Mouse (Mus musculus) ovary, adult 18-20 months (tissue): Measurements from ENCODE around the gene Poc1b.

ENCODE experiments used
- DNase-seq: peaks from one replicate; pipeline ENCODE4 v3.0.0; 2022; ENCODE audit warnings: low spot score, mixed read lengths

The Poc1b gene

GRCm38 (mm10) chr10:99115471-99116236 lies 8.8 kb downstream of the Poc1b start:
- no peak for DNase-seq

DNA sequence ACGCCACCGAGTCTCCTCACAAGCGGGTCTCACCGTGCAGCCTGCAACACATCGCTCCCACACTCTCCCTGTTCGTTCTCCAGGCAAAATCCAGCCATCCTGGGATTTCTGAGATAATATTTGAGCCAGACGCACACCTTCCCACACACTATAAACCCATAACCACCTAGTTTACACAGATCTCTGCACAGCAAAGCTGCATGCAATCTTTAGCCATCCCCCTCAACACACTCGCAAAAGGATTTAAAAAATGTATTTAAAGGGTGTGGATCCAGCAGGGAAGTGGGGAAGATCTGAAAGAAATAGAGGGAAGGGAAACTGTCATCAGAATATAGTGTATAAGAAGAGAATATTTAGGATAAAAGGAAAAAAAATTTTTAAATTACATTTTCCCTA lies 9.4 kb downstream of the Poc1b start:
- no peak for DNase-seq

- DNase-seq: no peak
Measured at GRCm38 (mm10) chr10:99116650-99117615, 10.1 kb downstream of the Poc1b start.

DNA sequence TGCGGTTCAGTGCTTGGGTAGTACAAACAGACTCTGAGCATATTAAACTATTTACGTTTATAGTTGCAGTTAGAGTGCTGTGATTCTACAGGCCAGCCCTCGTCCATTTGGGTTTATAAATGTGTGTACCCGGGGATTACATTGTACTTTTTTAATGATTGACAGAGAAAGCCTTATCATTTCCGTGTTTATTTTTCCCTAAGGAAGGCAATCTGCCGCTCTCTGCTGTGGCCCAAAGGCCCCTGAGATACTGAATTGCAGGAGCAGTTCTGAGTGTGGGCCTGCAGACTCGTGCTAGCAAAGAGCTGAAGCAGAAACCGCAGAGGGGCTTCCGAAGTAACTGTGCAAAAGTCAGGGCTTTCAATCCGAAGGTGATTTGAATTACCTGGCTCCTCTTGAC lies 11.0 kb downstream of the Poc1b start:
- DNase-seq: no peak

DNA sequence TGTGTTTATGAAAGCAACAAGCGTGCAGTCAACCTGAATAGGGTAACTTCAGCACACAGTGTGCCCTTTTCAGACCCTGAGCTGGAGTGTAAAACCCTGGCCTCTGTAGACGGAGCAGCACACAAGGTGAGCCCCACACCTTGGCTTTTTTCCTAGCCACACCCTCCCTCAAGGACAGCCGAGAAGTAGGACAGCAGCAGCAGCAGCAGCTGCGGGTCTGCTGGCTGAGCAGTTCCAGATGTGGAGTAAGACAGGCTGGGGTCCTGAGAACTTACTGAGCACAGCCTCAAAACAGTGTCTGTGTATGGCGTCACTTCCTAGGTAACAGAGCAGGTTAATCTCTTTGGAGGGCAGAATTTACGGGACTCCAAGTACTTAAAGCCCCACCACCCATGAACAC lies 11.9 kb downstream of the Poc1b start:
- DNase-seq: no peak

GRCm38 (mm10) chr10:99119471-99119870 lies 12.6 kb downstream of the Poc1b start:
- no peak for DNase-seq

GRCm38 (mm10) chr10:99126225-99126624 lies 19.4 kb downstream of the Poc1b start, which contains the start of gene Phxr2:
Gene Phxr2, minus strand, starts transcription at chr10:99126325.
- DNase-seq: no peak

- DNase-seq: no peak
Measured at GRCm38 (mm10) chr10:99126954-99127353, 20.1 kb downstream of the Poc1b start.

DNA sequence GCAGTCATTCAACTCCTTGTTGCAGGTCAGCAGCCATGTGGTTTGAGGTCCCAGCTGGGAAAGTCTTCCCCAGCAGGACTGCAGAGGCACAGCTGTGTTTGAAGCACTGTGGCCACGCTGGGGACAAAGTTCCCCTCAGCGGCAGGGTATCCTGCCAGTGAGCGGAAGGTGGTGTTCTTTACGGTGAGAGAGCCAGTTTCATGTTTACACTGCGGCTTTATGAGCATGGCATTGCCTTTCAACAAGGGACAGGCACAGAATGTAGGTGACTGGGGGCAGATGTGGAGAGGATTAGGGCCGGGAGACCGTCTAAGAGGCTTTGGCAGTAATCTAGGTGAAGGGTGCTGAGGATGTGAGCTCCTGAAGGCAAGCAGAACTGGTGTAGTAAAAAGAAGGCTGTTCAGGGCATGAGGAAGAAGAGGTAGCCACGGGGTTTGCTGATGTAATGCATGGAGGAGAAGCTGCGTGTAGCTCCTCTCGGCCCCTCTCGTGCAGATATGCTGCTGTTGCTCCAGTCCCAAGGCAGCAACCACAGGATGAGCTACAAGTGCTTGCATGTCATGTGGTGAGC lies 20.9 kb downstream of the Poc1b start:
- no peak for DNase-seq

- DNase-seq: no peak
Measured at GRCm38 (mm10) chr10:99130611-99131010, 23.8 kb downstream of the Poc1b start.

DNA sequence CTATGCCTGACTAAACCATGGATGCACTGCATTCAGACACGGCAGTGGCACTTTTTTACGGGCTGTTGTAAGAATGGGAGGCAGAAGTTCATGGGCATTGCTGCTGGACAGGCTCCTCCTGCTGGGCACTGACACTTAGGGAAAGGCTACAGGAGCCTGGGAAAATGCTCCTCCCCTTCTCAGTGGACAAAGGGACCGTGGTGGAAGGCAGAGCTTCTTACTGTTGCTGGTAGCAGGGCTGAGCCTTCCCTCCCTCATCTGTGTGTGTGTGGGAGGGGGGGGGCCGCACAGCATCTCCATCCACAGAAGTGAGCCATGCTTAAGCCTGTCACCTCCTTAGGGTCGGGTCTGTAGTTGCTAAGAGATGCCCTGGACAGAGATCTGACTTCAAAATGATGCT lies 24.5 kb downstream of the Poc1b start:
- DNase-seq: no peak

GRCm38 (mm10) chr10:99132189-99132588 lies 25.4 kb downstream of the Poc1b start:
- DNase-seq: no peak

- DNase-seq: no peak
Measured at GRCm38 (mm10) chr10:99132595-99133272, 25.9 kb downstream of the Poc1b start.

- DNase-seq: no peak
Measured at GRCm38 (mm10) chr10:99133321-99133875, 26.6 kb downstream of the Poc1b start.

- no peak for DNase-seq
Measured at GRCm38 (mm10) chr10:99136337-99136736, 29.5 kb downstream of the Poc1b start.

GRCm38 (mm10) chr10:99145611-99146010 lies 38.8 kb downstream of the Poc1b start:
- DNase-seq: no peak

DNA sequence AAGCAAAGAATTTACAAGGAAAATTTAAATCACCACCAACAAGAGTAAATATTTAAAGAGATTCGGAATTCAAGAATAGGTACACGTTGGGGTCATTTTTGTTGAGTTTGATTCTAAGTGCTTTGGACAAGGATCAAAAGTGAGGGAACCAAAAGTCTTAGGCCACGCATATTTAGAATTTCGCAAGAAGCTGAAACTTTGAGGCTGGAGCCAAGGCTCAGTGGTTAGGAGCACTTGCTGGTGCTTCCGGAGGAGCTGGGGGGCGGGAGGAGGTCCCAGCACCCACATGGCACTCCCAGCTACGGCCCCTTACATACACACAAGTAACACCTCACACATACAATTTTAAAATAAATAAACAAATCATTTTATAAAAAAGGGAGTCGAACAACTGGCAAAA lies 39.8 kb downstream of the Poc1b start:
- DNase-seq: no peak

DNA sequence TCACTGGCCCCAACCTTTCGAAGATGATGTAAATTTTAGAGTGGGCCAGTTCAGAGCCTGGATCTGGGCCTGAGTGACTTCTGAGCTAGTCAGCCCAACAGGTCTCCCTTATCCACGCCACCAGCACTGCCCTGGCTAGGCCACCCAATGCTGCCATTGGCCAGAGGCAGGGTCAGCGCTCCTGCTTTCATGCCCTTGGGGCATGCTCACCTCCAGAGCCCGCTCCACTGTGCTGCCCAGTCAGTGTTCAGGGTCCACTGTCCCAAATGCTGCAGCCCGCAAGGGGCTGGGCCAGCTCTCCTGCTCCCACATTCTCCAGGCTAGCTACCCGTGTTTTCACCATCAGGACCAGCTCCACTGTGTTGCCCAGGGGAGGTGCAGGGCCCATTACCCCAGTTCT lies 43.2 kb downstream of the Poc1b start:
- DNase-seq: no peak

- no peak for DNase-seq
Measured at GRCm38 (mm10) chr10:99151580-99151979, 44.7 kb downstream of the Poc1b start.

GRCm38 (mm10) chr10:99152063-99152462 lies 45.2 kb downstream of the Poc1b start:
- DNase-seq: no peak

DNA sequence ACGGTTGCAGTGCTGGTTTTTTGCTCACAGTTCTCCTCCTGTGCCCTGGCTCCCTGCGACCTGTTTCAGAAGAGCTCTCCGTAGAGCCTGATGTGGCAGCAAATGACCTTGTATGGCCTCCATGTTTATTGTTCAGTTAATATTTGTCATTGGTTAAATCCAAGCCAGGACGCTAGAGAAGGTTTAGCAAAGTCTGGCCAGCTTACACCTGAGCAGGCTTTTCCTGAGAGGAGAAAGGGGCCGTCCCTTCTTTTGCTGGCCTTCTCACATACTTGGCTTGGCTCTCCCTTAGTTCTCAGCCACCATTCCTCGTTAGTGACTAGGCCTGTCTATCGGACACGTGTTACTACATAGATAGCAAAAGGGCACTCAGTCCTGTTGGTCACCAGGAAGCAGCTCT lies 47.8 kb downstream of the Poc1b start:
- DNase-seq: no peak

GRCm38 (mm10) chr10:99156808-99157207 lies 50.0 kb downstream of the Poc1b start:
- no peak for DNase-seq
